Mouse (Mus musculus): ENCODE results near the gene Cmtm2a.

DNA sequence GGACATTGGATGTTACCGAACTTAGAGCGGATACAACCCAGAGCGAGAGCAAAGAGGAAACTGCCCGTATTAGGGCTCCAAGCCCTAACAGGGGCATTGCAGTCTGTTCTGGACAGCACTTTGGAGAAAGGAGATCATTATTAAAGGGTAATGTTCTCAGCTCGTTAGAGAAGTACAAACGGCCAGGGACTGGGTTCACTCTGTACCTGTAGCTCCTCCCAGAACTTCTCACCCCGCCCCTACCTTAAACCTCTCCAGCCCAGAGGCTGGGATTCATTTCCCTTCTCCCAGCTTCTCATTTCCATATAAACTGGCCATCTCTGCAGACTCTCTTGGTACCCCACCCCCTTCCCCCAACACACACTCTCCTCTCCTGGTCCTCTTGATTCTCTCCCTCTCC, 41.5 kb downstream of the Cmtm2a start:
- TF ChIP-seq POLR2A (IDR thresholded peaks at IDR 0.05; ENCODE audit: control insufficient read depth, low read depth, low read length) (no peak), CTCF (IDR thresholded peaks at IDR 0.05; ENCODE audit: control insufficient read depth, insufficient read depth, insufficient replicate concordance, low read depth, low read length) (no peak)

All from testis, adult 2 months (tissue).